ENCODE assay signal across 21 mouse cellular contexts in the genomic region with DNA sequence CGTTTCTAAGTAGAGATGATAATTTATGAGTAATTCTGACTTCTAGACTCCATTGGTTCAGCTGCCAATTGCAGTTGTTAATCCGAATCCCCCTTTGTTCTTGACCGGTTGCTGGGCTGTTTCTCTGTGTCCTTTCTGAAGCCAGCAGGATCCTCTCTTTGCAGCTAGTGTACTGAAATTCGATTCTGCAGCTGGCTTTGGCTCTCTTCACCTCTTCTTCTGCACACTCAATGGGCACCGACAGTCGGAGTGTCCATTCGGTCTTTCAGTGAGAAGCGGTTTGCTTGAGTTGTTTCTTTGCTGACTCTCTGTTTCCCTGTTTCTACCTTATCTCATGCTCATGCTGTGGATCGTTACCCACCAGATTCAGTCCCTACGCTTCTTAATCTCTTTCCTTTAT. TPM values are rescaled to one million over a fixed set of nuclear protein-coding genes. Genes with fewer than 3 reads are reported as not detected.
"Had no signal": no experiment of that assay in that cellular context is flagged by ENCODE, and none has a peak within 500 bp of the region (broad histone marks: within the 10 kb centered on the region; RNA-seq: fewer than 3 reads in every experiment).

No protein-coding gene starts in this region.

- ATAC-seq: liver, postnatal 0 days had no signal

- DNase-seq: kidney, adult 11 months; kidney, adult 9 months; kidney, postnatal 36 days; layer of hippocampus, adult 9-11 months; layer of hippocampus, postnatal 36 days; liver, embryonic 13.5 days; liver, postnatal 0 days; lung, postnatal 14 days; right cerebral cortex, postnatal 14 days; thymus, adult 2 months; thymus, postnatal 25 days had no signal

- H3K4me1 ChIP-seq: limb, embryonic 15.5 days; liver, embryonic 13.5 days; lung, embryonic 15.5 days; megakaryocyte, embryonic 14.5 days; neural tube, embryonic 13.5 days; stomach, embryonic 15.5 days had no signal

- H3K27ac ChIP-seq: kidney, postnatal 0 days; limb, embryonic 15.5 days; liver, embryonic 13.5 days; lung, embryonic 15.5 days; macrophage; neural tube, embryonic 13.5 days; stomach, embryonic 15.5 days had no signal

- H3K9ac ChIP-seq: limb, embryonic 15.5 days; liver, embryonic 13.5 days; liver, postnatal 0 days; lung, embryonic 15.5 days; neural tube, embryonic 13.5 days; stomach, embryonic 15.5 days had no signal

- H3K4me3 ChIP-seq: limb, embryonic 15.5 days; liver, embryonic 13.5 days; lung, embryonic 15.5 days; megakaryocyte, embryonic 14.5 days; neural tube, embryonic 13.5 days; stomach, embryonic 15.5 days had no signal

- H3K4me2 ChIP-seq: limb, embryonic 15.5 days; liver, embryonic 13.5 days; lung, embryonic 15.5 days; neural tube, embryonic 13.5 days; stomach, embryonic 15.5 days had no signal

- H3K9me3 ChIP-seq: limb, embryonic 15.5 days; liver, embryonic 13.5 days; lung, embryonic 15.5 days; megakaryocyte, embryonic 14.5 days; neural tube, embryonic 13.5 days; stomach, embryonic 15.5 days had no signal

- H3K36me3 ChIP-seq: limb, embryonic 15.5 days; liver, embryonic 13.5 days; lung, embryonic 15.5 days; neural tube, embryonic 13.5 days; stomach, embryonic 15.5 days had no signal

RNA-seq across cellular contexts. Expression of a gene that starts 11.7 kb away (rescaled TPM):
- polyA plus RNA-seq: kidney, postnatal 0 days; limb, embryonic 11.5 days; limb, embryonic 15.5 days; liver, embryonic 13.5 days; liver, postnatal 0 days; lung, embryonic 15.5 days; macrophage; neural tube, embryonic 13.5 days; spleen, adult 2 months; stomach, embryonic 15.5 days; urinary bladder, adult 2 months had no signal
